In the genomic region with DNA sequence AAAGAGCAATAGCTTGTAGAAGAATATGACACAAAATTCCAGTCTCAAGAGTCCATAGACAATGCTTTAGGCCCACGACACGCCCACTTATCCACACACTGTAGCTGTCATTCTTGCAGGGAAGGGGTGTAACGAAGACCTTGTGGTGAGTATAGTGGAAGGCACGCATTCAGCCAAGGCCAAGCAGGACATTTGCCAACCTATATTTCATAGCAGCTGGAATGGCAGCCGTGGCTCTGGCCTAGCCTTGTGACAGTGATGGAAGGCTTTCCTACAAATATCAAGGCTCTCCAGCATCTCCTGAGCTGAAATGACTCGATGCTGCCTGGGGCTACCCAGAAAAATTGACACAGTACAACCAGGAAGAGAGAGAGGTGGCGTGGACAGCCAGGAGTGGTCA, we compare ENCODE assay signal across 19 mouse cellular contexts.
"Had no signal": no experiment of that assay in that cellular context is flagged by ENCODE, and none has a peak within 500 bp of the region (broad histone marks: within the 10 kb centered on the region; RNA-seq: fewer than 3 reads in every experiment).

No protein-coding gene starts in this region.

- DNase-seq: kidney, adult 2 months; kidney, postnatal 25 days; layer of hippocampus, adult 9-11 months; lung, adult 18-20 months; lung, postnatal 10 days; lung, postnatal 4 days; midbrain, embryonic 14.5 days; thymus, adult 2 months; thymus, postnatal 4 days had no signal

- H3K9me3 ChIP-seq: limb, embryonic 12.5 days; limb, embryonic 15.5 days; liver, embryonic 12.5 days; liver, embryonic 15.5 days; lung, embryonic 15.5 days; neural tube, embryonic 12.5 days; neural tube, embryonic 15.5 days had no signal

- H3K27me3 ChIP-seq: limb, embryonic 12.5 days; limb, embryonic 15.5 days; liver, embryonic 12.5 days; liver, embryonic 15.5 days; lung, embryonic 15.5 days; neural tube, embryonic 12.5 days; neural tube, embryonic 15.5 days had no signal

- H3K27ac ChIP-seq: kidney, postnatal 0 days; layer of hippocampus, adult 2 months; limb, embryonic 12.5 days; limb, embryonic 15.5 days; liver, embryonic 12.5 days; liver, embryonic 15.5 days; lung, embryonic 15.5 days; neural tube, embryonic 12.5 days; neural tube, embryonic 15.5 days; stomach, postnatal 0 days had no signal

- H3K4me1 ChIP-seq: limb, embryonic 12.5 days; limb, embryonic 15.5 days; liver, embryonic 12.5 days; liver, embryonic 15.5 days; lung, embryonic 15.5 days; neural tube, embryonic 12.5 days had no signal

- H3K4me3 ChIP-seq: layer of hippocampus, adult 2 months; limb, embryonic 12.5 days; limb, embryonic 15.5 days; liver, embryonic 12.5 days; liver, embryonic 15.5 days; lung, embryonic 15.5 days; neural tube, embryonic 12.5 days; neural tube, embryonic 15.5 days had no signal
